Mouse (Mus musculus) c-Kit-positive CD71-positive TER-119-negative erythroid progenitor cells, embryonic 14.5 days (primary cell): ENCODE results near the gene St6galnac3.

Experiments
- DNase-seq: peaks from one replicate; pipeline ENCODE4 v3.0.0-alpha.2; 2013; ENCODE audit warnings: low read depth

Gene St6galnac3

GRCm38 (mm10) chr3:153348797-153349465 lies 376.0 kb downstream of the St6galnac3 start:
- no peak for DNase-seq

DNA sequence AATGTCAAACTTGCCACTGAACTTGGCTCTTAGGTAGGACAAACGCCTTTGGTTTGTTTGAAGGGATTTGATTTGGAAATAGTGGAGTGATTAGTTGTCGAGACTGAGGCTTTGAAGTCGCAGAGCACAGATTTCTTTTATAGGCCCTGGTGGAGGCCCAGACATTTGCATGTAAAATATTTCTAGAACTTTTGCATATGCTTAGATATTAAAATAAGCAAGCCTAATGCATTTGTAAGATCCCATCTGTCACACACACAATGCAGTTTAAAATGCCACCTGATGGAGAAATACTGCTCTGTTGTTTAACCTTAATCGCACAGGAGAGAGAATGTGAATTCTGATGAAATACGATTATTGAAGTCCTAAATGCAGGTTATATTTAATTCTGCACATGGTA lies 380.0 kb downstream of the St6galnac3 start:
- DNase-seq: no peak

- DNase-seq: no peak
Observed at GRCm38 (mm10) chr3:153339940-153340339, 385.0 kb downstream of the St6galnac3 start.

- no peak for DNase-seq
Observed at GRCm38 (mm10) chr3:153339091-153339490, 385.9 kb downstream of the St6galnac3 start.

GRCm38 (mm10) chr3:153337779-153338178 lies 387.2 kb downstream of the St6galnac3 start:
- no peak for DNase-seq

DNA sequence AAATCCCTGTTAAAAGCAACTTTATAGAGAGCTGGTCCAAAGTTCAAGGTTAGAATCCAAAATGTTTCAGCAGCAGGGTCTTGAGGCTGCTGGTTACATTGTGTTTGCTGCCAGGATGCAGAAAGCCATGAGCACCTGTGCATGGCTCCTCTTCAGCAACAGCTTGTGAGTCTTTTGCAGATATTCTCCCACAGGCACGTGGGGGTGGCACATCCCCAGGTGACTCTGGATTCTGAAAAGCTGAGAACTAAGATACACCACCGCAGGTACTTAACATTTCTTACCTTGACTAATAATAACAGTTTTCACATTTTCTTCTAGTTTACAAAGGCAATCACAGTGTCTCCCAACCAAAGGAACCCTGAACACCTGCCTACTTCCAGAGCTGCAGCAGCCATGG lies 387.8 kb downstream of the St6galnac3 start:
- no peak for DNase-seq

DNA sequence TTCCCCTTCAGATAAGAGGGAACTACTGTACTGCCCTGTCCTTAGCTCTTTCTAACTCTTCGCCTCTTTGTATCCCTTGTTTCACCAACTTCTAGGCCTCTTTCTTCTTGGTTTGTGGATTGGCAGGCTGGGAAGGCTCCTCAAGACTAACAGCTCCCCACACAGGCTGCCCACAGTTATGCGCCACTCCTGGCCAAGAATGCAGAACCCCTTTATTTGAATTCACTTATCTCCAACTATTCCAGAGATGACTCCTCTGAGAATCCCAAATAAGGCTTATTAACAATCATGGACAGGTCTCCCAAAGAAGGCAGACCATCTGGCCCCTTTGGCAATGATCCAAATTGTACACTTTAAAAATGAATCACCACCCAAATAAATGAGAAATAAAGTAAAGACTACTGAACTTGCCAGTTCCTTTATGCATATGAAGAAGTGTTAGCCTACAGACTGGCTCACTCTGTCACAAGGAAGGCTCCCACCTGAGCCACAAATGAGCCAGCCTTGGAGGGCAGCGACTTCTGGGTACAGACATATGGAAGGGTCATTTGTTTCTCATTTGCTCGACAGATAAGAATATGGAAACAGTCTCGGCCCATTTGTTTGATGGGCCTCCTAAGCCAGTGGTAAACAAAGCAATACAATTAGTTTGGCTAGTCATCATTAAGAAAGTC lies 390.7 kb downstream of the St6galnac3 start:
- DNase-seq: no peak

GRCm38 (mm10) chr3:153324307-153324706 lies 400.7 kb downstream of the St6galnac3 start:
- DNase-seq: no peak

DNA sequence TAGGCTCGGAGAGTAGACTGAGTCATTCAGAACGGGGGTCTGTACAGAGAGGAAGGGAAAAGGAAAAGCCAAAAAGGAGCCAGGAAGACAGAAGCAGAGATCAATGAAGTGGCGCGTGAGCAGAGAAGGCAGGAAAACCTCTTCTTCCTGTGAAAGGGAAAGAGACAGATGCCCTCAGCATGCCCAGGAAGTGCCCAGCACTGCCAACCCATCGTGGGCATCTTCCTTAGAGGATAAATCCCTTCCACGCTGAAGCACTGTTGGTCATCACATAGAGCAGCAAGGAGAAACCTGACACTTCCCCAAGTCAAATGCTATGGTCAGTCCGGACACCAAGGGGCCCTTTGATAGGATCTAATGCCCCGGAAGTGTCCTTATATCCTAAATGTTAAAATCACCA lies 401.5 kb downstream of the St6galnac3 start:
- DNase-seq: no peak

DNA sequence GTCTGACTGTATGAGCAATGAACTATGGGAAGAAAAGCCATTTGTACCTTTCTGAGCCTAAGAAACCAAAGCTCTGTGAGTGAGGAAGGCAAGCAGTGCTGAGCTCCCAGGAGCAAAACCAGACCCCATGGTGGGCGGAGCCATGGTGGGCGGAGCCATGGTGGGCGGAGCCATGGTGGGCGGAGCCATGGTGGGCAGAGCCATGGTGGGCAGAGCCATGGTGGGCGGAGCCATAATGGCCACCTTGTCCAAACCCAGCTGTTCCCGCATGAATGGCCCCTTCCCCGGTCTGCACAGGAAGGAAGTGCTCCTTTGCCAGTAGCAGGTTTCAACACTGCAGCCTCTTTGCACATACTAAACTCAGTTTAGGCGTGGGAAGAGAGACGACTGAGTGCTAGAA lies 411.4 kb downstream of the St6galnac3 start:
- no peak for DNase-seq

- DNase-seq: no peak
Observed at GRCm38 (mm10) chr3:153313167-153313566, 411.8 kb downstream of the St6galnac3 start.

DNA sequence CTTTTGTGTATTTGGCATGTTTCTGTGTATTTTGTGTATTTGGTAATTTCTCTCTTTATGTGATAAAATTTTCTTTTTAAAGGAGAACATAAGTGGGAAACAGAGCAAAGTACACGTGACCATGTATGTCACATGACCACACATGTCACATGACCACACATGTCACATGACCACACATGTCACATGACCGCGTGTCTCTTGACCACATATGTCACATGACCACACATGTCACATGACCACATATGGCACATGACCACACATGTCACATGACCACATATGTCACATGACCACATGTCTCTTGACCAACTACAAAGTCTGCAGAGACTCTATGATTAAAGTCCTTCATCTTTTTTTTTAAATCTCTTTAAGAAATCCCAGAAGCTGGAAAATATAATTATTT lies 413.0 kb downstream of the St6galnac3 start:
- no peak for DNase-seq

DNA sequence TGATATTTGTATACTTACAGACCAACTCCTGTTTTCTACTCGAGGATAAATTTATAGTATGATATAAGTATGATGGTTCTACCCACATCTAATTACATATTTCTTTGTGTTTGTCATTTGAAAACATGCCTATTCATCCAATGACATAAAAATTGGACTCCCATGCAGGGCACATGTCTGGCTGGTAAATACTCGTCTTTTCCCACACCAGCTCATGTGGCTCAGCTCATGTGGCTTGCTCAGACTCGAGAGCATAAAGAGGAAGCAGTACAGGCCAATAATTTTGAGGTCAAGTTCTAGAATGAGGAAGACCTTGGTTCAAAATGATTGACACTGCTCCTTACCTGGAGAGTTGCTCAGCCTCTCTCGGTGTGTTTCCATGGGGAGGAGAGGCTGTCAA lies 416.6 kb downstream of the St6galnac3 start:
- DNase-seq: no peak

DNA sequence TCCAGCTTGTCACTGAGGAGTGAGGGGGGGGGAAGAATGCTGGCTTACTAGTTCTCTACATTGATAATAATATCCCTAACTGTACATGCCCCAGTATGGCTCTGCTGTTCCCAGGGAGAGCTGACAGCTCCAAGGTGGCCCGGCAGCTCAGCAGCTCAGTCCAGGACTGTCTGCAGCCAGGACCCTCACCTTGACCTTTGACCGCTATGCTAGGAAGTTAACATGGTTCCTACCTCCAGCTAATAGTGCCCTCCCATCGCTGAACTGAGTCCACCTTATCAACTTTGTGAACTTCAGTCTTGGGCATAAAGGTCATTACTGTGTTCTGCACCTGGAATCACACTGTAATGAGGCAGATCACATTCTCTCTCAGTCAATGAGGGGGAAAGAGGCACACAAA lies 419.8 kb downstream of the St6galnac3 start:
- no peak for DNase-seq

GRCm38 (mm10) chr3:153302376-153302775 lies 422.6 kb downstream of the St6galnac3 start:
- DNase-seq: no peak

- no peak for DNase-seq
Observed at GRCm38 (mm10) chr3:153296375-153297068, 428.5 kb downstream of the St6galnac3 start.

DNA sequence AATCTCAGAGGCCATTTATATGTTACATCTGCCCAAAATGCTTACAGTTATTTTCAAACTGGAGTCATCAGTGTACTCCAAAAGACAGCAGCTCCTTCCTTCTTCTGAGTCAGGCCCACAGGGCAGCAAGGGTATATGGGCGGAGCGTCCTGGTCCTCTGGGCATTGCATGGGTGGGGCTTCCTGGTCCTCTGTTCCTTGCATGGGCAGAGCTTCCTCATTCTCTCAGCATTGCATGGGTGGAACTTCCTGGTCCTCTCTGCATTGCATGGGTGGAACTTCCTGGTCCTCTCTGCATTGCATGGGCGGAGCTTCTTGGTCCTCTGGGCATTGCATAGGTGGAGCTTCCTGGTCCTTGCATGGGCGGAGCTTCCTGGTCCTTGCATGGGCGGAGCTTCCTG lies 432.1 kb downstream of the St6galnac3 start:
- no peak for DNase-seq

DNA sequence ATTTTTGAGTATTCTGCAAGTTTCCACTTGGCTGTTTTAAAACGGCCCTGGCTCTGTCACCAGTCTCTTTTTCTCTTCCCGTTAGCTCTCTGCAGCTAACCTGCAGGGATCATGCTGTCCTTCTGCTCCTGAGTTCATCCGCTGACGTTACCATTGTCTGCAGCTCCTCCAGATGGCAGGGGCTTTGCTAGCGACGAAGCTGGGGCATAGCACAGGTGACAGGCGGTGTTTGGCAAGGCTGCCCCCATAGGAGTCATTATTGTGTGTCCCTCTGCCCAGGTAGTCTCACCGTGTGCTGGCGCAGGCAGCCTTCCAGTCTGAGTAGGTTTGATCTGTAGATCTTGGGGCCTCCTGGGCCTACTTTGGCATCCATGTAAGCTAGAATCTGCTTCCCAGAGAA lies 432.6 kb downstream of the St6galnac3 start:
- no peak for DNase-seq

DNA sequence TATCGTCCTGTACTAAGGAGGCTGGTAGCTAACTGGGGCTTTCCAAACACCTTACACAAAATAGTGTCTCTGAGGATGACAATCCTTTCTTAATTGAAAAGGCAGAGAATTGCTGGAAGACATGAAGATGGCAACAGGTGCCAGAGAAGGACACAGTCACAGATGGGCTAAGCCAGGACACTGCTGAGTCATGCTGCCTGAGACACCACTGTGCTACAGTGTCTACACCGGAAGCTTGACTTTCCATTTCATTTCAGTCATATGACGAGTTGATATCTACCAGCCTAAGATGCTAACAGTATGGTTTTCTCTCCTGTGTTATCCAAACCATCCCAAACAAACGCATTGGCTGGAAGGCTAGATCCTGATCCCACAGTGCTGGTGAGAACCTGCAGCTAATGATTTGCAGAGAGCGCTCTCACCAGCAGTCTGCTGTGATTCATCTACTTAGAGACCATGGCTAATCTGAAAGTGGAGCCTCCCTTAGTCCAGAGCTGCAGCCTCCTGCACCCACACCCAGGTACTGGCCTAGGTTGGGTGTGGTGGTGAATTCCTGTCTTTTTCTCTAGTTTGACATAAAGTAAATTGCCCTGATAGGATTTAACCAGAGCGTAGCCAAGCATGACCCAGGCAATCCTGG lies 433.4 kb downstream of the St6galnac3 start:
- no peak for DNase-seq

- DNase-seq: no peak
Observed at GRCm38 (mm10) chr3:153289971-153290370, 435.0 kb downstream of the St6galnac3 start.

- no peak for DNase-seq
Observed at GRCm38 (mm10) chr3:153287564-153287963, 437.4 kb downstream of the St6galnac3 start.

GRCm38 (mm10) chr3:153287081-153287480 lies 437.9 kb downstream of the St6galnac3 start:
- no peak for DNase-seq
